Mouse (Mus musculus) cerebellum, adult 11 months (tissue): ENCODE data around the gene Sel1l.
"Not testable (repeated sequence)": the region's sequence is repeated elsewhere in the genome, so short reads cannot be mapped to it uniquely, and the experiment has no call there.

Experiments used
- DNase-seq: peaks from one replicate; pipeline ENCODE4 v3.0.0; 2022

Sel1l gene

DNA sequence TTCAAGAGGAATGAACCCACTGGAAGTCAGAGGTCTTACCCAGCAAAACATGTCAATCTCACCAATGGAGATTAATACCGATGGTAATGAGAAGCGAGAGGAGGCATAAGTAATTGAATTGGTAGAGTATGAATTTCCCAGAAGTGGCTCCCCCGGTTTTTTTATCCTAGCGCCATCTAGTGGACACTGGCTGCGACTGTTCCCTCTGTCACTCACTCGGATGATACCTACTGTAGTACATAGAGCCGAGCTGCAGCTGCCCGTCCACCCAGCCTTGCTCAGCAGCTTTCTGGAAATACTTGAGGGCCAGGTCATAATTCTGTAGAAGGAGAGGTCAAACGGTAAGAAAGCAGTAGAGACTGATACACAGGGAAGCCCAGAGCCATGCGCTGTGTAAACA, 33.0 kb downstream of the Sel1l start:
- peak; percentile 19 for DNase-seq

DNA sequence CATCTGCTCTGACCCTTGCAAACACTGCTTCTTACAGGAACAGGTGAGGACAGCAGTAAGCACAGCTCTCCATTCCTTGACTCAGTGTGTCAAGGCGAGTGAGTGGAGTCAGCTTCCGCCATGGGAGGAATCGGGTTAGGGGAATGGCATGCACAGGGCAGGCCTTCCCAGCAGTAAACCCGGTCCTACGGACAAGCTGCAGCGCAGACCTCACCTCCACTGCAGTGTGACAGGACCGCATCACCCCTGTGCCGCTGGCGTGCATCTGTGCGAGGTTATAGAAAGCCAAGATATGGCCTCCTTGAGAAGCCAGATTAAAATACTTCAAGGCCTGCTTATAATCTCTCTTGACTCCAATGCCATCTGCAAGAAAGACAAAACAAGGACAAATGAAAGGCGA, 33.4 kb downstream of the Sel1l start:
- DNase-seq: no peak

DNA sequence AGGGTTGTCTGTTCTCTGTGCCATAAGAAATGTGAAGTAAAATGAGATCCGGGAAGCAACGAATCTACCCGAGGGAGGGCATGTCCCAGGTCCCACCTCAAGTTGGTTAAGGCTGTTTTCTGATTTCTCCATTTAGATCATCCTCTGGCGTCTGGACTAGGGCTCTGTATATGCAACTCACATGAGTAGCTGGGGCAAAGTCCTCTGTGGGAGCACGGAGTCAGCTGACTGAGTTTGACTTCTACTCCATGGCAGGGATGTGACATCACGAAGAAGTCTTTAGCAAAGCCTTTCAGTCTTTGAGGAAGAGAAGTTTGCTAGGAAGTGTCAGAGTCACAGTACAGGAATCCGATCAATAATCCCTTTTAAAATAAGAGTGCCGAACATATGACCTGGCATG, 40.0 kb downstream of the Sel1l start:
- DNase-seq: no peak

DNA sequence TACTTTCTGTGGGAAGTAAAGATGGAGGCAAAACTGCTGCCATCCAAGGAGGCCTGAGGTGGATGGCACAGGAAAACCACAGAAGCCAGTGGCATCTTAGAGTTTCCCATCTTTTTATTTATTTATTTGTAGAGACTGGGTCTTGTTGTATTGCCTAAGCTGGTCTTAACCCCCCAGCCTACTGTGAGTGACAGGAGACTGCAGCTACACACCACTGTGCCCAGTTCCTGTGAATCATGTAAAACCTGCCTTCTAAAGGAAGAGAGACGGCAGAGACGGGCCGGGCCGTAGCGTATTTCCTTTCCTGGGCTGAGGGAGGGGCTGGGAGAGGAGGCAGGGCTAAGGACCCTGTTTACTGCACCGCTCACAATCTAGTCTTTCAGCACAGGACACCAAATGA, 41.2 kb downstream of the Sel1l start:
- DNase-seq: no peak

DNA sequence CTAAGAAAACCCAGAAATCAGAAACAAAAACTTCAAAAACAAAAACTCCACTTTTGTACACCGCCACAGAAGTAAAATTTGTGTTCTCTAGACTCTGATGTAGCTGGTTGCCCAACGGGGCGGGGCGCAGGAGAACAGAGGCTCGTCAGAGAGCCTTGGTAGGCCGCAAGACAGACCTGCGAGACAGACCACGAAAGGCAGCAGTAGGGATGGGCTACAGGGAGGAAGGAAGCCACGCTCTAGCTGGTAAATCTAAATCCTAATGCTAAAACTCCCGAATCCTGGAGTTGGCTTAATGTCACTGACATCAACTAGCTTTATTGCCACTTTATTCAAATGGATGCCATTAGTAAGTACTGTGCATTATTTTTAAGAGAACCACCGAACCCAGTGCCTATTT, 41.9 kb downstream of the Sel1l start:
- DNase-seq: no peak

DNA sequence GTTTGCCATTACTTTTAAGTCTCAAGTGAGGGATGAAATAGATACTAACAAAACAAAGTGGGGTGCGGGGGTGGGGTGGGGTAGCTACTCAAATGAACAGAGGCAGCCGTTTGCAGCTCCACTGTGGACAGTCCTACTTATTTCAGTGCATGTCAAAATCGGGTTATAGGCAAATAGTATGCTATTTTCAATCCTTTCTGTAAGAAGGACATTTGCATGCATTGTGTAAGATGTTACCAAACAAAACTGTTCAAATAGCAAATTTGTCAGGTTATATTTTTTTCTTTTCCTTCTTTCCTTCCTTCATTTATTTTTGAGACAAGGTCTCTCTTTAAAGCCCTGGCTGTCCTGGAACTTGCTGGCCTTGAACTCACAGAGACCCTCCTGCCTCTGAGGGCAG, 44.7 kb downstream of the Sel1l start:
- DNase-seq: no peak

DNA sequence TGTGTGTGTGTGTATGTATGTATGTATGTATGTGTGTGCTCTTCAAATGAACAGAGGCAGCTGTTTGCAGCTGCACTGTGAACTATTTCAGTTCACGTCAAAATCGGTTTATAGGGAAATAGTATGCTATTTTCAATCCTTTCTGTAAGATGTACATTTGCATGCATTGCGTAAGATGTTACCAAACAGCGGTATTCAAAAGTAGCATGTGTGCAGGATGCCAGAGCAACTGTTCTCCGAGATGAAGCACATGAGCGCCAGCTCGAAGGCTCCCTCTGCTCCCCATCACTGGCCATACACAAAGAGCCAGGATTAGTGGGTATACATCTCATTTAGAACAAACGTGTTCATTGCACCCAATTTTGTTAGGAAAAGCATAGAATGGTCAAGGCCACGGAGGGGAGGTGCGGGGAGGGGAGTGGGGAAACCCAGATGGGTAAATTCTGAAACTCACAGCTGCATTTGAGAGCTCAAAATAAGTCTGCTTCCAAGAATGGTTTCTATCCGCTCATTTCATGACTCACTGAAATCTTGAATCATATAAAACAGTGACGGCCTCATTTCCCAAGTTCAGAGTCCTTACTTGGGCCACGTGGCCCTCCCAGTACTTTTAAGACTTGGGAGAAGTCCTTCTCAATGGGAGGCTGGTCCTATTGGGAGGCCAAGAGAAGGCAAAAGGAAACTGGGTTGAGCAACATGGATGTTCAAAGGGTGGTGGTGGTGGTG, 45.6 kb downstream of the Sel1l start:
- no peak for DNase-seq

DNA sequence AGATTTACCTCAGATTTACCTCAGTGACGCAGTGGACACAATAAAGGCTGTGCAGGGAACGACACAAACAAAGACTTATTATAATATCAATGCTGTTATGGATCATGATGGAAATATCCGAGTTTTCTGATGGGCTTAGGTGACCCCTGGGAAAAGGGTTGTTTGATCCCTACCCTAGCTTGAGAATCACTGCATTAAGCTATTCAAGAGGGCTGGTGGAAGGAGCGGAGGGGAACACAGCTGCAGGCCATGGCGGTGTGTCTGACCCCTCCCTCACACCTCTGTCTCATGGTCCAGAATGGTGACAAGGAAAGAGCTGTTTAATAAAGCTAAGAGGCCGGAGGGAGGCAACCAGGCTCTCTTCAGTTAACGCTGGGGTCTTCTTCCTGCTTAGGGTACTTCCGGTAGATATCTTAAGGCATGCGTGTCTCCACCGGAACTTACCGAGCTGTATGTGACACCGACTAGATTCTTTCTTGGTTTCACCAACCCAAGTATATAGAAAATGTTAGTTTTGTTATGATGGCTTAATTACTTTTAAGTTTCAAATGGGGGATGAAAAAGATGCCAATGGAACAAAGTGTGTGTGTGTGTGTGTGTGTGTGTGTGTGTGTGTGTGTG, 46.3 kb downstream of the Sel1l start:
- no peak for DNase-seq

DNA sequence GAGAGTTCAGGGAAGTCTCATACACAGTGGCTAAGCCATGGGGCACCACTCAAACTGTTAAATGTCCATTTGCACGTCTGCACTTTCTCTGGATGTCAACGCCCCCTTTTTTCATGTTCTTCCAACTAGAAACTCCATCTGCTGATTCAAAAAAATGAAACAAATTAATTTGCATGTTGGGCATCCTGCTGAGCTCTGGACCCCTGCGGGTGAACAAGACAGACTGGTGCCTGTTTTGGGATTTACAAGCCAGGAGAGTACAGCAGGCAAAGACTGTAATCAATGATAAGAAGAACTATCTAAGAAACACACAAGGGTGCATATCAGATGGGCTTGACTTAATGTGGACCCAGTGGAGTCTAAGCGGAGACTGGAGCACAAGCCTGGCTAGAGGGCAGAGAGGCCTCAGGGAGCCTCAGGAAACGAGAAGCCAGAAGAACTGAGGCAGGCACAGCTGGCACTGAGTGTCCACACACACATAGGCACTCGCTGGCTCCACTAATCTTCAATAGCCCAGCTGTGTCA, 48.0 kb downstream of the Sel1l start:
- DNase-seq: no peak

DNA sequence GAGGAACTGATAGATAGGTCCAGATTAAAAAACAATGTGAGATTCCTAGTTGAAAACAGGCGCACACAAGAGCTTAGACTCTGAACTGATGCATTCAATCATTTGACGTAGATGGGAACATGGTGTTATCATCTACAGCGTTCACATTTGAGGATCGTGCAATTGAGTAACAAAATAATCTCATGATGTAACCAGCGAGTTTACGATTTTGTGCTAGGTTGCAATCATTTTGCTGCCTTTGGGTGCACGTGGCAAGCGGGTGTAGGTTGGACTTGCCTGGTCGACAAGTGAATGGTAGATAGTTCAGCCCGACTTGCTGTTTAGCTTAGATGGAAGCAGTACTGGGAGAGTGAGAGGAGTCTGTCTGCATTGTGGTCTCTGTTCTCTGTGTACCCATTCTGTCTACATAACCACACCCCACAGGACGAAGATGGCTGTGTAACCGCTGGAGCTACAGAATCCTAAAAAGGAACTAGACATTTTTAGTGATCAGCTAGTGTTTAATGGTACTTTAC, 49.1 kb downstream of the Sel1l start:
- DNase-seq: no peak

DNA sequence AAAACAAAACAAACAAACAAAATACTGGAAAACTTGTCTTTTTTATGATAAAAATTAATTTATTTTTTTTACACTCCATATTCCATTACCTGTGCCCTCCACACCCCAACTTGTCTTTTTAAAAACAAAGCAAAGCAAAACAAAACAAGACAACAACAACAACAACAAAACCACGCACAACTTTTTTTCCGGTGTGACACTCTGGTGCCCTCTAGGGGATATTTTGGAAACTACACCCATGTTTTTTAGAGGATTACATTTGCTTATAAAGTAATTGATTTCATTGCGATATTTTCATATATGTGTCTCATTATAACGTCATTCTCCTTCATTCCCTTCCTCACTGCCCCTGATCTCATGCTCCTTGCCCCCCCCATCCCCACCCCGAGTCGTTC, 49.6 kb downstream of the Sel1l start:
- no peak for DNase-seq

DNA sequence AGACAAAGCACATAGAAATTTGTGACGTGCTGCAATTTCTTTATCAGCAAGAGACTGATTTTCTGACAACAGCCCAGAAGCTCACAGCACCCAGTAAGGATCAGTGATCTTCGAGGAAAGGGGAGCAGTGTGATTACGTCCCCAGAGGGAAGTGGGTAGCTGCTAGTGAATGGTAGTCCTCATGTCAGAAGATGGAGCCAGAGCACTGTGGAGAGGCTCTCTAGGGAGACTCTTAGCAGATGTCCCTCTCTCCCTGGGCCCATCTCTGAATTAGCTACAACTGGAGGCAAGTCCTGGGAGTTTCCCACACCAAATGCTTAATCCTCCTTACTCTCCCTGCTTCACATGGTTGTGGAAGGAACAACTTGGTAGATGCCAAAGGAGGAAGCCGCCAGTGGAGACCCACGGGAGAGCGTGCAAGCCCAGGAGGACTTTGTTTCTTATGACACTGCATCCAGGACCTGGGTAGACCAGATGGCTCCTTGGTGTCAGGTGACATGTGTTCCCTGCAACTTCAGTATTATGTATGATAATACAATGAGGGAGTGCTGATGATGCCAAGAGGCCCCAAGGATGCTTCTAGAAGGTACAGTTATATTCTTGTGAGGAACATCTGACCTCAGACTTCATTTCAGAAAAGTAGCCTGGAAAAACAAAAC, 50.1 kb downstream of the Sel1l start:
- no peak for DNase-seq

DNA sequence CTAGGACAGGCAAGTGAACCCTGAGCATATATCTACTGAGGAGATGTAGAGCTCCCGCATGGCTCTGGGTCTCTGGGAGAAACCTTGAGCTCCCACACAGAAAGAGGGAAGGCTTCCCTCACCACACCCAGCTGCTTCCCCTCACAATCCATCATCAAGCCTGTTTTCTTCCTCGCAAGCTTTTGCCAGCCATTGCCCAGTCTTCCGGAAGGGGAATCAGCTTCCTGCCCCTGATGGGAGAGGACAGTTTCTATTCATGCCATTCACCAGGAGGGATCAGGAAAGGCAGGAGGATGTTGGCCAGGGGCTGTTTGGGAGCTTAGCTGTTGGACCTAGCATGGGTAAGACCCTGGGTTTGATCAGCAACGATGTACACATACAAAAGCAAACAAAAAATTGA, 52.2 kb downstream of the Sel1l start:
- DNase-seq: no peak

DNA sequence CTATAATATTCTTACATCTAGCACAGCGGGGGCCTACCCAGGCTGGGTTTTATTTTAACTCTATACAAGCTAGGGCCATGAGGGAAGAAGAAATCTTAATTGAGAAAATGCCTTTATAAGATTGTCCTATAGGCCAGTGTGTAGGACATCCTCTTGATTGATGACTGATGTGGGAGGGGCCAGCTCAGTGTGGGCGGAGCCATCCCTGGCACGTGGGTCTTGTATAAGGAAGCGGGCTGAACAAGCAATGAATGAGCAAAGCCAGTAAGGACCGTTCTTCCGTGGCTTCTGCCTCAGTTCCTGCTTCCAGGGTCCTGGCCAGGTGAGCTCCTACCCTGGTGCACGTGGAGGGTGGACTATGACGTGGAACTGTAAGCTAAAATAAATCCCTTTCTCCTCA, 55.7 kb downstream of the Sel1l start:
- DNase-seq: no peak

DNA sequence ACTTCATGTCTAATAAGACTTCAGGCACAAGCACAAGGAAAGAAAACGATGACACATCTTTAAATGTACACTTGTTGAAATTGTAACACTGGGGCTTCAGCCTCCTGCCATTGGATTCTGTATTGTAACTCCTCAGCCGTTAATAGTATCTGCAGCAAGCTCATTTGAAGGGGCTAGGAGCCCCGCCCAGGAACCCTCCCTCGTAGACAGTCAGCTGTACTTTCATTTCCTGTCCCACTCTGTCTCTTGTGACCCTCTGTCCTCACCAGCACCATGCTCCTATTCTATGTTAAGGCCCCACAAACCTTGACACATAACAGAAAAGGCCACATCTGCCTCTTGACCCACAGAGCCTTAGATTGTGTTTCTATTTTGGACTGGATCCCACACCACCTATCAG, 57.1 kb downstream of the Sel1l start:
- no peak for DNase-seq

DNA sequence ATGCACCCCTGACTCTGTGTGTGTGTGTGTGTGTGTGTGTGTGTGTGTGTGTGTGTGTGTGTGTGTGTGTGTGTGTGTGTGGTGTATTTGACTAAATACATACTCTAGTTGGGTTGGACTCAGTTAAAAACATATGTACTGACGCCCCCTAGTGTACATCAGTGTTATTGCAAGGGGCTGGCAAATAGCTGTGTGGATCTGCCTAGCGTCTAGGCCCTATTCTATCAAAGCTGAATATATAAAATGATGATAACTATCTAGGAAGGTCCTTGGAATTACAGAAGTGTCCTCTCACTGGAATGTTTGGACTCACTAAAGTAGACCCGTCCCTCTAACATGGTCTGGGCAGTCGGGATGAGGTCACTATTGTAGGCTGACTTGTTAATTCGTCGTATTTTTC, 59.2 kb downstream of the Sel1l start:
- DNase-seq: peak; percentile 20

DNA sequence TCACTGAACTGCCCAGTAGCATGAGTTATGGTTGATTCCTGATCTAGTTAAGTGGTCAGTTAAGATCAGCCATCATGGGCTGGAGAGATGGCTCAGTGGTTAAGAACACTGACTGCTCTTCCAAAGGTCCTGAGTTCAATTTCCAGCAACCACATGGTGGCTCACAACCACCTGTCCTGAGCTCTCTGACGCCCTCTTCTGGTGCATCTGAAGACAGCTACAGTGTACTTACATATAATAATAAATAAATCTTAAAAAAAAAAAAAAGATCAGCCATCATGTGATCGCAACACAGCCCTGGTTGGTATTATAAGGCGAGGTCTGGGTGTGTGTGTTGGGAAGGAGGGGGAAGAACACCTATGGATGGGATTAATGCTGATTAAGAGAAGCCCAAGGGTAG, 60.5 kb downstream of the Sel1l start:
- DNase-seq: not testable (repeated sequence)

DNA sequence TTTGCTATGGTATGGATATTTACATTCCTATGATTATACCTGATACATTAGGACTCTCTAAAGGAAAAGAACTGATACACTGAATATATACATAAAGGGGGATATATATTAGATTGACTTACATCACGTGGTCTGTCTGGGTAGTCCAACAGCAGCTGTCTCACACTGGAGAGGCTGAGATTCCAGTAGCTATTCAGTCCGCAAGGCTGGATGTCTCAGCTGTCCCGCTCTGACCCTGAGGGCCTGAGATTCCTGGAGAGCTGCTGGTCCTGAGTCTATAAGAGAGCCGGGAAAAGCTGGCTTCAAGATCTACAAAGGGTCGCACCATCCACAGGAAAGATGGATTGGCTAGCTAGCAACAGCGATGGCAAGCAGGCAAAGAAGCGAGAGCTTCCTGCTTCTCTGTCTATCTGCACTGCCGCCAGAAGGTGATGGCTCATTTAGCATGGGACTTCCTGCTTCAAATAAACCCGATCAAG, 61.0 kb downstream of the Sel1l start, which contains the start of gene Ston2:
Gene Ston2 (minus strand): TSS at position 429 of the 479 bp plus-strand sequence.
- no peak for DNase-seq

DNA sequence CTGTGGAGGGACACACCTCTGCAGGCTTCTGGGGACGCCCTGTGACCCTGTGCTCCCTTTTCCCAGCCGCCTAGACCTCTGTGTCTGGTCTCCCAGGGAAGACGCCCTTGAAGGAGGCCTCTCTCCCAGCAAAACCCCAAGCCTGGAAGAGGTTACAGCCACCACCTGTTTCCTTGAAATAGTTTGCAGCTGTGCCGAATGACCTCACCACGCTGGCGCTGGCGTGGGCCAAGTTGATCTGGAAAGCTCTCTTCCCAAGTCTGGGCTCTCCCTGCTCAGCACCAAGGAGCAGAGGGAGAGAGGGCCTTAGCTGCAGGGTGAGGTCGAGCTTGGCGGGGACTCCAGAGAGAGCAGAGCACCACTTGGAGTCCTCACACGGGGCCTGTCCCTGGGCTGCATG, 62.6 kb downstream of the Sel1l start:
- DNase-seq: no peak

DNA sequence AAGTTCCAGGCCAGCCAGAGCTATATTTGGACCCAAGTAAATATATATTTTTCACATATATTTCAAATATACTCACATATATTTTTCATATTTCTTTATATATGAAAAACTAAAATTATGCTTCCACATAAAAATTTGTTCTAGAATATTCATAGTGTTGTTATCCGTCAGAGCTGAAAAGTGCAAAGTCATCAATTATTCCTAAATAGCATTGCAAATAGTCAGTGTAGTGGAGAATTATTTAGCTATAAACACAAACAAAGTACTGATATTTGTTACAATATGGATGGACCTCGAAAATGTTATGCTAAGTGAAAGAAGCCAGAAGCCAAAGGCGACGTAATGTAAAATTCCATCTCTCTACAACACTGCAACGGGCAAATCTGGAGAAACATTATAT, 67.5 kb downstream of the Sel1l start:
- DNase-seq: no peak

DNA sequence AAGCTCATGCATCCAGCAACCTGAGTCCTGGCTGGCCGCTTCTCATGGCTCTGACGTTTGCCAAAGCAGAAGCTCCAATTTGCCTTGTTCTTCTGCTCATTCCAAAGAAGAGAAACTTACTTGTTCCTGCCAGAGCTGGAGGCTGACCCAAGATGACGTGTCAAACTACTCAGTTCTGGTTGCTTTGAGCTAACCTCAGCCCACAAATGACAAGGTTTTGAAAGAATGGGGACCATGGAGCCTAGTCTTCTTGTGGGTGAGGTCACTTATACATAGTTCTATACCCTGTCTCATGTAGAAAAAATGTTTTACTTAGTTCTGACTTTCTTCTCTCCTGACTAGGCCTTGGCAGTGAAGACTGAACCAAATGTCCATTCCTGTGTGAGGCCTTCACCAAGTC, 68.4 kb downstream of the Sel1l start:
- DNase-seq: no peak

DNA sequence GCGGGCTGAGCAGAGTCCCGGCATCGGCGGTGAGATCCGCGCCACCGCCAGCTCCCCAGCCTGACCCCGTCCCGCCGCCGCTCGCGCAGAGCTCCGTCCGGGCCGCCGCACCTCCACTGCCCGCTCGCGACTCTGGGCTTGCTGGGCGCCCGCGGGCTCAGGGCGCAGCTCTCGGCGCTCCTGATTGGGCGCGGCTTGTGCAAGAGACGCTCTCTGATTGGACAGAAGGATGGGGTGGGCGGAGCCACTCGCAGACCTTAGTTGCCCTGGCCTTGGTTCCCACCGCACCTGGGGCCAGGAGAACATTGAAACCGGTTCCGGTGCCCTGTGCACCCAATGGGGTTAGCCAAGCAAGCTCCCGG, 70.0 kb downstream of the Sel1l start:
- peak; percentile 25 for DNase-seq

DNA sequence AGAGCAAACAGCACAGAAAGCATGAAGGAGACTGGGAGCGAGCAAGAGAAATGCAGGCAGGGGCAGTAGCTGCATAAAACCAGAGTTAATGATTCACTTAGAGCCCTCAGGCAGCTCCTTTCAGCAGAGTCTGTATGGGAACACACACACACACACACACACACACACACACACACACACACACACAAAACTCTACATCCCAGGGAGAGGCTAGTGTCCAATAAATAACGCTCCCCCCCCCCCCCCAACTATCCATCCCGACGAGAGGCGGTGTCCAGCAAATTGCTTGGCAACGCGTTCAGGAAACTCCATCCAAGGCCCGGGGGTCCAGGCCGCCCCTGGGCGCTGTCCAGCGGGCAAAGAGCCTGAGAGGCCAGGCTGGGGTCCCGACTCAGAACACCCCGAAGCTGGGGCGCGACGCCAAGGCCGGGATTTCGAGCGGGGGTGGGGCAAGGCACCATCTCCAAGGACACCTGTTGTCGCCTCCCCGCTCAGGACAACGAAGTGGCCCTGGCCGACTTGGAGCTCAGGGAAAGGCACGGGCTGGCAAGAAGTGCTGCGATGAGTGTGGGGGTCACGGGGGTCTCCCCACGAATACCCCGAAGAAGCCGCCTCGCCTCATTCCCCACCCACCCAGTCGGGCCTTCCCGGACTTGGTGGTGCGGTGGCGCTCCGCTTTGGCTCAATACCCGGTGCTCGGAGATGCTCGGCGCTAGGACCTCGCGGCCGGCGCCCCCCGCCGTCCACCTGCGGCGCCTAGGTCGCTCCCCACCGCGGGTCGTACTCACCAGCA, 70.5 kb downstream of the Sel1l start:
- DNase-seq: peak; percentile 20
